Mouse (Mus musculus) kidney, adult 8-10 months (tissue): Measurements from ENCODE around the gene Kpna2.
A peak's percentile ranks its signal among the peaks of the same experiment; 100 is the strongest.
"Not testable (repeated sequence)": the region's sequence is repeated elsewhere in the genome, so short reads cannot be mapped to it uniquely, and the experiment has no call there.

ENCODE experiments used
- DNase-seq, 2 experiments: peaks; one replicate each; pipeline ENCODE4 v3.0.0; 2022

Gene Kpna2

DNA sequence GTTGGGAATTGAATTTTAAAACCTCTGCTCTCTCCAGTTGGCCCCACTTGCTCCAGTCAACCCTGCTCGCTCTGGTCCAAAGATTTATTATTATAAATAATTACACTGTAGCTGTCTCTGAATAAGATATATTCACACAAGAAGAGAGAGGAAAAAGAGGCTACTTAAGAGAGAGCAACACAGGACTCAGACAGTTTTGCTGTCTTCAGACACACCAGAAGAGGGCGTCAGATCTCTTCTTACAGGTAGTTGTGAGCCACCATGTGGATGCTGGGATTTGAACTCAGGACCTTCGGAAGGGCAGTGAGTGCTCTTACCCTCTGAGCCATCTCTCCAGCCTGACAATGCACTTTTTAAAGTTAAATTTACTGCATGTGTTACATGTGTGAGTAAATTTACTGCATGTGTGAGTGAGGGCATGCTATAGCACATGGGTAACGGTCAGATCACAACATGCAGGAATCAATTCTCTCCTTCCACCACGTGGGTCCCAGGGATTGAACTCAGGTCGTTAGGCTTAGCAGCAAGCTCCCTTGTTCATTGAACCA is 18.1 kb upstream of the Kpna2 start:
- DNase-seq, result no peak

DNA sequence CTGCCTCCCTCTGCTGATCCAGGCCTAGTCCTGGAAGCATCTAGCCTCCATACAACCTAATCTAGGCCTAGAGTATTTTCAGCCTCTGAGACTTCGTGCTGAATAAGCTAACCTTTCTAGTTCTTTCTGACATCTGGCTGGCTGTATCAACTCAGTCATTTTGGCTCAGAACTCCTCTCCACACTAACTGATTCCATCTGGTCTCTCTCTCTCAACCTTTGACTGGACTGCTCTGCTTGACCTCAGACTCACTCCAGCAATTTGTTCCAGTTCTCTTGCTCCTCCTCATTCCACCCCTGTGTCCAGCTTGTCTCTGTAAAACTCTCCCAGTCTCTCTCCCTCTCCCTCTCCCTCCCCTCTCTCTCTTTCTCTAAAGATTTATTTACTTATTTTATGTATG is 17.6 kb upstream of the Kpna2 start:
- DNase-seq, result peak; percentile 59 to 74

DNA sequence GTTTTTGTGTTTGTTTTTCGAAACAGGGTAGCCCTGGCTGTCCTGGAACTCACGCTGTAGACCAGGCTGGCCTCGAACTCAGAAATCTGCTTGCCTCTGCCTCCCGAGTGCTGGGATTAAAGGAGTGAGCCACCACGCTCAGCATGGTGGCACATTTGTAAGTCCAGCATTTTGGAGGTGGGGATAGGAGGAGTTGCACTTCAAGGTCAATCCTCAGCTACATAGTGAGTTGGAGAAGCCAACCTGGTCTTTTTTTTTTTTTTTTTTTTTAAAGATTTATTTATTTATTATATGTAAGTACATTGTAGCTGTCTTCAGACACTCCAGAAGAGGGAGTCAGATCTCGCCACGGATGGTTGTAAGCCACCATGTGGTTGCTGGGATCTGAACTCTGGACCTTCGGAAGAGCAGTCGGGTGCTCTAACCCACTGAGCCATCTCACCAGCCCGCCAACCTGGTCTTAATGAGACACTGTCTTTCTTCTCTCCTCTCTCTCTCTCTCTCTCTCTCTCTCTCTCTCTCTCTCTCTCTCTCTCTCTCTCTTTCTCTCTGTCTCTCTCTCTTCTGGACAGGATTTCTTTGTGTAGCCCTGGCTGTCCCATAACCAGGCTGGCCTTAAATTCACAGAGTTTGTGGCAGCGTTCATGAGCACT is 16.3 kb upstream of the Kpna2 start:
- not testable (repeated sequence) for DNase-seq

DNA sequence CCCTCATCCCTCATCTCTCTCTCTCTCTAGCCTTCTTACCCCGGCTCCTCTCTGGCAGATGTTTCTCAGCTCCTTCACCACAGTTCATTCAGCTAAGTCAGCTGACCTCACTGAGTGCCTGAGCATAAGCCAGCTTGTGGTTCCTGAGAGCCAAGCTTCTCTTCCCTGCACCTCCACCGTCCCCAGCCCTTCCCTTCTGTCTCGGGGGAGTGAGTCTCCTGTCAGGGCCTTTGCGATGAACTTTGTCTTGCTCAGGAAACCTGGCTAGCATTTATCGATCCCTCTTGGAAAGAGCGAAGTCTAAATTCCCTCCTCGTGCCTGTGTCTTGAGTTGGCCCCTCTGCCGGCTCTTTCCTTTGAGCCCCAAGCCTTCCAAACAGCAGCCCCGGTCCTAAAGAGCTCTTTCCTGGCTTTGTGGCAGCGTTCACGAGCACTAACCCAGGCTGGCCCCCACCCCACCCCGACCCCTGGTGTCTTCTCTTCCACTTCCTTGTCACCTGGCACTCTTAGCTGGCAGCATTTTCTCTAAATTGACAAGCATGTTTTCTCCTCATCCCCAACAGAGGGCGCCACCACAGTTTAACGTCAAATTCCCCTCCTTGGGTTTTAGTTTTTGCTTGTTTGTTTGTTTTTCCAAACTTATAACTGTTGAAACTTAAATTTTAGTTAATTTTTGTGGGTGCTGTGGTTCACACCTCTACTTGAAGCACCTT is 15.4 kb upstream of the Kpna2 start:
- DNase-seq, result no peak

- DNase-seq, result no peak
Observed at GRCm38 (mm10) chr11:107014020-107014585, 14.8 kb upstream of the Kpna2 start.

DNA sequence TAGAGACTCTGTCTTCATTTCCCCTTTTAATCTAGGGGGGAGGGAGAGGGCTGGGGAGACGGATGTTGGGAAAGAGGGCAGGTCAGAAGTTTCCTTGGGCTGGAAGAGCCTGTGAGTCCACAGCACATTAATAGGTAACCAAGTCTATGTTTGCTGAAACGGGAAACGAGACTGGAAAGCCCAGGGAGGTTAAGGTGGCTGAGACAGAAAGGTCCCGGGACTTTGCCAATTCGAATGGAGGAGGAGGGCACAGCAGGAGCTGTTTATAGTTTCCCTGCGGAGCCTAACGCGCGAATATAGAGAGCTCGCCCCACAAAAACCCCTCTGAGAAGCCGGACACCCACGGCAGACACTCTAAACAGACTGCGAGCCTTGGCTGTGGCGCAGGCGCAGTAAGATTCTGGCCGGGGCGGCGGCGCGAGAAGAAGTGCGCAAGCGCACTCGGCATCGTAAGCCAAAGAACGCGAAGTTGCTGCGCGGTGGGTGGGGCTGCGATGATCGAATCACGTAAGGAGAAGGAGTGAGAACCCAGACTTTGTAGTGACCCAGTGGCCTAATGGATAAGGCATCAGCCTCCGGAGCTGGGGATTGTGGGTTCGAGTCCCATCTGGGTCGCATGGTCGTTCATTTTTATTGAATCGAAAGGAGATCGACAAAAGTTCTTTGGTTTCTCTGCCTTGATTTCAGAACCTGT is 13.1 kb upstream of the Kpna2 start:
- peak; percentile 98 to 99 for DNase-seq

DNA sequence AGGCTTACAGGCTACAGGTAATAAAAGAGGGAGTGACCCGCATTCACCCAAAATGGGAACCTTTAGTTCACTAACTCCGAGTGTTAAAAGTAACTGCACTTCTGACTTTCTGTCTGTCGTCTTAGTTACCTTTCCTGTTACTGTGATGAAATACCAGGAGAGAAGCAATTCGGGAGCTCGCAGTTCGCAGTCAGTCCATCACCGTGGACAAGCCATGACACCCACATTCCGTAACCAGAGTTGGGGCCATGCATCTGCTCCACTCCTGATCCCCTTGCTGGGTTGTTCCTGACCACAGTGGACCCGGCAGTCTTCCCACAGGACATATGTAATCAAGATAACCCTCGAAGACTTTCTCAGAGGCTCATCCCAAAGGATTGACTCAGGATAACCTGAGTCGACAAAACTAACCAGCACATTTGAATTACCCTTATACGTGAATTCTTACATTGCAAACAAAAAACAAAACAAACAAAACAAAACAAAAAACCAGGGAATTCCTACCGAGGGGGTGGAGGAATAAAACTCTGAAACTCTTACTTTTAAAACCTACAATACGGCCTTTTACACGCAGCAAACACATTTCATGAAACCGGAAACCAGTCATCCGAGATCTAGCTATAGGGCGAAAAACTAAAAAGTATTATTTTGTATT is 12.5 kb upstream of the Kpna2 start:
- DNase-seq, result no peak

GRCm38 (mm10) chr11:107011171-107011570 is 11.8 kb upstream of the Kpna2 start:
- no peak for DNase-seq

GRCm38 (mm10) chr11:107010447-107010846 is 11.1 kb upstream of the Kpna2 start:
- no peak for DNase-seq

DNA sequence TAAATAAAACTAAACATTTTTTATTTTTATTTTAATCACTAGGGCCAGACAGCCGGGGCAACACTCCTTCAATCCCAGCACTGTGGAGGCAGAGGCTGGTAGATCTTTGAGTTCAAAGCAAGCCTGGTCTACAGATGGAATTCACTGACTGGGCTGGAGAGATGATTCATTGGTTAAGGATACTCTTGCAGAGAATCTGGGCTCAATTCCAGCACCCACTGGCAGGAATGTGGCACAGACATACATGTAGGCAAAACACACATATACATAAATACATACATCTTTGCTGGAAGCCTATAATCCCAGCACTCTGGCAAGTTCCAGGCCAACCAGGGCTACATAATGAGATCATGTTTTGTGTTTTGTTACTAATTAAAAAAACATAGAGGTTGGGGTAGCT is 6.2 kb upstream of the Kpna2 start:
- DNase-seq, result no peak

DNA sequence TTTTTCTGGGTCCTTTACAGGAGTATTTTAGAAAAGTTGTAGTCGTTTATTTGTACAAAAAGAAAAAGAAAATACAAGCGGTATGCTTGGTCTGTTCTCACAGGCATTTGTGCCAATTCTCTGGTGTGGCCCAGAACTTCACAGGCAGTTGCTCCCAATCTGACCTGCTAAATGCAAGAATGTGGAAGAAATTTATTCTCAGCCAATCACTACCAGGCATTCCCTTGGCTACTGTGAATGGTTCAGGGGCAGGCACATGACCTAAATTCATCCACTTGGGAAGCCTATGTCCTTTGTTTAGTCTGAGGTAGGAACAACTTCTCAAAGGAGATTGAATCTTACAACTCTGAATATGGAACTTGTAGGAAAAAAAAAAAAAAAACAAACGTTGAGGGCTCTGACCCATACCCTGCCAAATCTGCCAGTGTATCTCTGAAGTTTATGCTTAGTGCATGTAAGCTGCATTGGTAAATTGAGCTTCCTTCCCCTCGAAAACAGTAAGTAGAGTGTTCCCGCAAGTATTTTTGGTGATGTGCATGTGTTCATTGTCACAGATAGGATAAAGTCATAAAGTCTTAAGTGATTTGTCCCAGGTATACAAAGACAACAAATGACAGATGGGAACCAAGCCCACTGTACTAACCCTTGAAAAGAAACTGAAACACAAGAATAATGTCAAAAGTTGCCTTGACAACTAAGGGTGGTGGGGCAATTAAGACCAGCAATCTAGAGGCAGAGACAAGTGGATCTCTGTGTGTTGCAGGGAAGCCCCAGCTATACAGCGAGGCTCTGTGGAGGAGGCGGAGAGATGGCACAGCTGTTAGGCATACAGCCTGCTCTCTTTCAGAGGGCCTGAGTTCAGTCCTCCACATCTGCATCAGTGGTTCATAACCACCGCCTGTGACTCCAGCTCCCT is 2.7 kb upstream of the Kpna2 start:
- DNase-seq, result peak in 1 of 2 experiments; percentile 74

- DNase-seq, result no peak
Observed at GRCm38 (mm10) chr11:106999949-107000513, 690 bp upstream of the Kpna2 start.

GRCm38 (mm10) chr11:106998651-106999150 is 640 bp downstream of the Kpna2 start:
- no peak for DNase-seq

DNA sequence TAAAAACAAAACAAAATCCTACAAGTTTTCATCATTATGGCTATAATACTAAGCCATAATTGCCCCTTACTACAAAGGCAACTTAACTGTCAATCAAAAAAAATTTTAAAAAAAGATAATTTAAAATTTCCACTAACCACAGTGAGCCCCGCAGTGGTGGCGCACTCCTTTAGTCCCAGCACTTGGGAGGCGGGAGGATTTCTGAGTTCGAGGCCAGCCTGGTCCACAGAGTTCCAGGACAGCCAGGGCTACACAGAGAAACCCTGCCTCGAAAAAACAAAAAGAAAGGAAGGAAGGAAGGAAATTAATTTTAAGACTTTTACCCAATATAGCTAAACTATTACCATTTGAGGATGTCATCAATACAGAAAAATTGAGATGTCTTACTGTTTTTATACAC is 1.4 kb downstream of the Kpna2 start:
- DNase-seq, result no peak

DNA sequence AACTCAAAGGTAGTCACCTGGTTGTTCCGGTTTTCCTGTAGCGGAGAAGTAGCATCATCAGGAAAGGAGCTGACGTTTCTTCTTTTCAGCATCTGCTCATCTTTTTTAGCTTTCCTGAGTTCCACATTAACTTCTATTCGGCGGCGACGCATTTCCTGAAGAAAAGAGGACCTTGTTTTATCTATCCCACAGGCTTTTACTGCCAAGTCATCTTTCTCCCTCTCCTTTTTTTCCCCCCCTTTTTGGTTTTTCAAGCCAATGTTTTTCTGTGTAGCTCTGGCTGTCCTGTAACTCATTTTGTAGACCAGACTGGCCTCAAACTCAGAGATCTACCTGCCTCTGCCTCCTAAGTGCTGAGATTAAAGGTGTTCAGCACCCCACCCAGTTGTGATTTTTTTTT is 2.8 kb downstream of the Kpna2 start:
- not testable (repeated sequence) for DNase-seq

GRCm38 (mm10) chr11:106994246-106995085 is 4.9 kb downstream of the Kpna2 start:
- no peak for DNase-seq

- DNase-seq, result no peak
Observed at GRCm38 (mm10) chr11:106987384-106987783, 12.0 kb downstream of the Kpna2 start.

GRCm38 (mm10) chr11:106985979-106986604 is 13.2 kb downstream of the Kpna2 start:
- not testable (repeated sequence) for DNase-seq

- DNase-seq, result no peak
Observed at GRCm38 (mm10) chr11:106982351-106982750, 17.0 kb downstream of the Kpna2 start.

GRCm38 (mm10) chr11:106981787-106982186 is 17.6 kb downstream of the Kpna2 start:
- no peak for DNase-seq
